Comparison of ENCODE assay signal across 8 mouse cellular contexts in genomic region chr10:10408166-10408565, GRCm38 (mm10).
A peak's percentile ranks its signal among the peaks of the same experiment; 100 is the strongest.
DNase-seq lines count a peak whose midpoint lies in the region; ATAC-seq lines count a peak whose summit lies in the region.

No protein-coding gene starts in this region.

- H3K36me3 ChIP-seq in neural tube, embryonic 14.5 days (ENCODE audit: control insufficient read depth, insufficient read depth, low read length): no peaks in the 10 kb centered on the region

- no peak overlapping the region for H3K27ac ChIP-seq in neural tube, embryonic 14.5 days (ENCODE audit: low read depth, low read length)

- no peak overlapping the region for H3K9ac ChIP-seq in neural tube, embryonic 14.5 days (replicated peaks; ENCODE audit: low read depth, low read length)

- no peaks in the 10 kb centered on the region for H3K4me1 ChIP-seq in neural tube, embryonic 14.5 days (ENCODE audit: control insufficient read depth, insufficient read depth, low read length)

- no peaks in the 10 kb centered on the region for H3K27me3 ChIP-seq in neural tube, embryonic 14.5 days (ENCODE audit: control insufficient read depth, insufficient read depth, low read length)

- peak; percentile 93 for ATAC-seq in neural tube, embryonic 14.5 days (ENCODE audit: low read depth)

- no peak overlapping the region for H3K4me2 ChIP-seq in neural tube, embryonic 14.5 days (ENCODE audit: low read depth, low read length)

- H3K4me3 ChIP-seq in neural tube, embryonic 14.5 days (ENCODE audit: low read depth, low read length): no peak overlapping the region

- intact Hi-C loops in left cerebral cortex, postnatal 36 days (cut with DNase I): loop anchor here (1.0 to 10.0 kb wide), 3 partner anchors 150 to 769 kb away; partner anchors contain the start of genes Grm1 and Rab32

- 55% methylated on average over 3 of the region's 3 CpGs for WGBS in neural tube, embryonic 14.5 days

- peak; percentile 26 for DNase-seq in adrenal gland, adult 2 months
- DNase-seq in adrenal gland, postnatal 25 days: no peak
- peak; percentile 7 to 38 for DNase-seq in left cerebral cortex, adult 9 months (ENCODE audit: low spot score in 2 of 2)
- no peak for DNase-seq in left cerebral cortex, postnatal 36 days (ENCODE audit: low spot score in 2 of 2)
- DNase-seq in cerebellum, postnatal 10 days: peak; percentile 36 to 74
- peak; percentile 10 for DNase-seq in hindlimb bud, embryonic 11.5 days (ENCODE audit: extremely low spot score, low read depth, low spot score)
- no peak for DNase-seq in gastrocnemius, postnatal 4 days (ENCODE audit: low spot score in 2 of 2)

- H3K9me3 ChIP-seq in neural tube, embryonic 14.5 days (ENCODE audit: control insufficient read depth, low read length): no peaks in the 10 kb centered on the region

Comparison
In these comparisons a context has a peak if more than half of its experiments do, and no peak if none do; other contexts are left out.
1. DNase-seq: peak in adrenal gland, adult 2 months (single experiment), left cerebral cortex, adult 9 months (2 of 2), cerebellum, postnatal 10 days (2 of 2) and hindlimb bud, embryonic 11.5 days (single experiment); none in adrenal gland, postnatal 25 days (single experiment), left cerebral cortex, postnatal 36 days (0 of 2) and gastrocnemius, postnatal 4 days (0 of 2).